Mouse (Mus musculus) v-Abl transformed pro-B cells (cell line): ENCODE measurements around the gene Wdfy3.

ENCODE experiments used
- in situ Hi-C, 2 experiments: fragments of 400-800 bp; cut with MboI; formaldehyde crosslinking; loops; one replicate each; pipeline ENCODE4 v1.15.1; 2025; ENCODE audit not compliant: unreplicated experiment in 2 of 2

Wdfy3 gene

GRCm38 (mm10) chr5:102061816-102062215 lies 7.9 kb downstream of the Wdfy3 start:
- in situ Hi-C loops = loop anchor here (10.0 to 25.0 kb wide), 3 partner anchors 77 to 1525 kb away; no protein-coding TSS in a partner anchor

GRCm38 (mm10) chr5:102055946-102056345 lies 13.8 kb downstream of the Wdfy3 start:
- in situ Hi-C loops = loop anchor here in 1 of 2 experiments (25.0 kb wide), 1 partner anchor 1519 kb away; no protein-coding TSS in a partner anchor

GRCm38 (mm10) chr5:102055130-102055641 lies 14.5 kb downstream of the Wdfy3 start:
- in situ Hi-C loops = loop anchor here in 1 of 2 experiments (25.0 kb wide), 1 partner anchor 1518 kb away; no protein-coding TSS in a partner anchor

GRCm38 (mm10) chr5:102054511-102055093 lies 15.1 kb downstream of the Wdfy3 start:
- in situ Hi-C loops = loop anchor here in 1 of 2 experiments (25.0 kb wide), 1 partner anchor 1517 kb away; no protein-coding TSS in a partner anchor

GRCm38 (mm10) chr5:102052906-102053305 lies 16.8 kb downstream of the Wdfy3 start:
- in situ Hi-C loops = loop anchor here in 1 of 2 experiments (25.0 kb wide), 1 partner anchor 1516 kb away; no protein-coding TSS in a partner anchor

GRCm38 (mm10) chr5:102052465-102052864 lies 17.3 kb downstream of the Wdfy3 start:
- in situ Hi-C loops = loop anchor here in 1 of 2 experiments (25.0 kb wide), 1 partner anchor 1515 kb away; no protein-coding TSS in a partner anchor

GRCm38 (mm10) chr5:102050677-102051076 lies 19.0 kb downstream of the Wdfy3 start:
- in situ Hi-C loops = loop anchor here in 1 of 2 experiments (25.0 kb wide), 1 partner anchor 1513 kb away; no protein-coding TSS in a partner anchor

- in situ Hi-C loops = no loop called here
Measured at GRCm38 (mm10) chr5:102048416-102048815, 21.3 kb downstream of the Wdfy3 start.

GRCm38 (mm10) chr5:102046617-102047116 lies 23.1 kb downstream of the Wdfy3 start:
- in situ Hi-C loops = no loop called here

GRCm38 (mm10) chr5:102045636-102046616 lies 23.8 kb downstream of the Wdfy3 start:
- in situ Hi-C loops = no loop called here

- in situ Hi-C loops = no loop called here
Measured at GRCm38 (mm10) chr5:102045177-102045576, 24.5 kb downstream of the Wdfy3 start.

- in situ Hi-C loops = no loop called here
Measured at GRCm38 (mm10) chr5:102033281-102033680, 36.4 kb downstream of the Wdfy3 start.

- in situ Hi-C loops = no loop called here
Measured at GRCm38 (mm10) chr5:102032594-102033240, 37.0 kb downstream of the Wdfy3 start.

- in situ Hi-C loops = no loop called here
Measured at GRCm38 (mm10) chr5:102032191-102032590, 37.5 kb downstream of the Wdfy3 start.

- in situ Hi-C loops = no loop called here
Measured at GRCm38 (mm10) chr5:102023376-102023775, 46.3 kb downstream of the Wdfy3 start.

- in situ Hi-C loops = no loop called here
Measured at GRCm38 (mm10) chr5:102022018-102022898, 47.5 kb downstream of the Wdfy3 start.

GRCm38 (mm10) chr5:102014235-102014634 lies 55.5 kb downstream of the Wdfy3 start:
- in situ Hi-C loops = no loop called here

- in situ Hi-C loops = no loop called here
Measured at GRCm38 (mm10) chr5:102013781-102014180, 55.9 kb downstream of the Wdfy3 start.

- in situ Hi-C loops = no loop called here
Measured at GRCm38 (mm10) chr5:102010961-102011360, 58.8 kb downstream of the Wdfy3 start.
